Mouse (Mus musculus): Measurements from ENCODE around the gene C5ar1.
"Not testable (repeated sequence)": the region's sequence is repeated elsewhere in the genome, so short reads cannot be mapped to it uniquely, and the experiment has no call there.

The C5ar1 gene

GRCm38 (mm10) chr7:16274922-16275890 lies 15.9 kb upstream of the C5ar1 start:
- DNase-seq (ENCODE audit: low read depth), result peak; percentile 13

DNA sequence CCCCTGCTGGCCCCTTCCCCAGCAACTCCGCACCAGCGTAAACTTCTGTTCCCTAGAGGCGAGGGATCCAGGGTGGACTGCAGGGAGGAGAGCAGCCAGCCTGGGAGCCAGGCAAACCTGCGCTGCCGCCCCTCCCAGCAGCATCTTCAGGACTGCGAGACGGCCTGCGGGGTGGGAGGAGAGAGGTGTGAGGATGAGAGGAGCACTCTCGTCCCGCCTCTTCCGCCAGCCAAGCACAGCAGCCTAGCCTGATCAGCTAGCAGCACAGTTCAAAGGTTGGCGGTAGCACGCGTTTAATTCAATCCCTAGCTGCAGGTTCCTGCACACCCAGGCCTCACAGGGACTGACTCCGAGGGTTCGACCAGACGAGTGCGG lies 14.4 kb upstream of the C5ar1 start:
- DNase-seq (ENCODE audit: low read depth), result peak; percentile 94

DNA sequence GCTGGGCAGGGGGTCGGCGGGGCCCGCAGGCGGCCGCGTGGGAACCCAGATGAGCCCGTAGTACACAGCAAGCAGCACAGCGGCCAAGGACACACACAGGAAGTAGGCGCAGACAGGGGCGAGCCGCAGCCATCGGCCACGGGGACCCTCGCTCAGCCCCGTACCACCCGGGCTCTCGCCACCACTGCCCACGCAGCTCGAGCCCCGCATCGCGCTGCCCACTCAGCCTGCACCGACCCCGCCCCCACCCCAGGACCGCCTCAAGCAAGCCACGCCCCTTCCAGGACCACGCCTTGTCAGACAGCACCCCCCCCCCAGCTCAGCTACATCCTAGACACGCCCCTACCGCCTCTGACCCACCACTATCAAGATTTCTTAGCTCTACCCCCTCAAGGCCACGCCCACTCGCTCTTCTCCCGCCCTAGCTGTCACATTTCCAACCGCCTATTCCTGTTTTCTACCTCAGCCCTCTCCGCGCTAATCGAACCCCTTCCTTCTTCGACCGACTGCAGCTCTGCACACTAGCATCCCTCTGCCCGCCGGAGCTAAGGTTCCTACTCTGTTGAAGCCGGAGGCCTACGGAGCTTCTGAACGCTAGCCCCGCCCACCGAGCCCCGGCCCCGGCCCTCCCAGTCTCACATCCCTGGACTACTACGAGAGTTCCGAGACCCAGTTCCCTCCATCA lies 13.9 kb upstream of the C5ar1 start, which contains the start of gene Inafm1:
Gene Inafm1 (minus strand): TSS at position 537 of the 685 bp plus-strand sequence.
- DNase-seq (ENCODE audit: low read depth), result peak; percentile 96

DNA sequence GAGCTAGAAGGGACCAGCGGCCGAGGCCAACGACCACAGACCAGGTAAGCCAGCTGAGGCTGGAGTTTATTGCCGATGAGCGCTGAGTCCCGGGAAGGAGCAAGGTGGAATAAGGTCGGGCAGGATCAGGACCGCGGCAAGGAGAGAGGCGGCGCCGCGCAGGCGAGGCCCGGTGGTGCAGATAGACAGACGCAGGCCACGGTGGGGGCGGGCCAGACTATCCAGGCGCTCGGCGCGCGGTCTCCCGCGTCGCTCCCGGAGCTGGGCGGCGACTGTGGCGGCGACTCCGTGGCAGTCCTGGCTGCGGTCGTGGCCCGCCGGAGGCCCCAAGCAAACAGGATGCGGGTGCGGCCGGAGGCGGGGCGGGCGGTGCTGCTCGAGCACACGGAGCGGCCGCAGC lies 13.3 kb upstream of the C5ar1 start:
- no peak for DNase-seq (ENCODE audit: low read depth)

DNA sequence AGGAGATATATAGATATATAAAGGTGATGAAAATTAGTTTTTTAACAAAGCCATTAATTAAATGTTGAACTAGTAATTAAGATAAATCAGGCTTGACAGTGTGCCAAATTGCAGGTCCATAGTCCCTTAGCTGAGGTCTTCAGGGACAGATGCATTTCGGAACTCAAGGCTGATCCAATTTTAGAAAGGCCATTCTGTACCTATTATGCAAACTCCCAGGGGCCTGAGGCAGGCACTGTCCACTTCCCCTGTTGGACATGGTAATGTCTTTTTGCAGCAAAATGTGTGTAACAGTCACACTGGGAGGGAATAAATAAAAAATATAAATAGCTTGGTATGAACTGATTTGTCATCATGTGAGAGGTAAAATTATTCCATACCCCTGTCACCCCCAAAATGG lies 11.8 kb upstream of the C5ar1 start:
- DNase-seq (ENCODE audit: low read depth), result no peak

GRCm38 (mm10) chr7:16266593-16266992 lies 7.3 kb upstream of the C5ar1 start:
- DNase-seq (ENCODE audit: low read depth), result not testable (repeated sequence)

GRCm38 (mm10) chr7:16265856-16266255 lies 6.5 kb upstream of the C5ar1 start:
- DNase-seq (ENCODE audit: low read depth), result no peak

DNA sequence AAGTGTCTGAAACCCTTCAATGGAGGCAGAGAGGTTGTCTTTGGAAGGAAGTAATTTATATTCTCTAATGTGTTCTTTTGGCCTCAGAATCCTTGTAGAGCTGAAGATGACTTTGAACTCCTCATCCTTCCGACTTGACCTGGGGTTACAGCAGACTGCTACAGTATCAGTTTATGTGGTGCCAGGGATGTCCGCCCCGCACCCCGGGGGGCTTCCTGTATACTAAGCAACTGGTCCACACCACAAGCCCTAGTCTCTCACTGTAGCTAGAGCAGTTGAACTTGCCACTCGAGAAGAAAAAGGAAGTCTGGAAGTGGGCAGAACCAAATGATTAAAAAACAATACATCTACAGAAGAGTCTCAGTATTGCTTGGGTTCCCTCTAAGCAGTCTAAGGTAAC lies 4.5 kb upstream of the C5ar1 start:
- DNase-seq (ENCODE audit: low read depth), result no peak

DNA sequence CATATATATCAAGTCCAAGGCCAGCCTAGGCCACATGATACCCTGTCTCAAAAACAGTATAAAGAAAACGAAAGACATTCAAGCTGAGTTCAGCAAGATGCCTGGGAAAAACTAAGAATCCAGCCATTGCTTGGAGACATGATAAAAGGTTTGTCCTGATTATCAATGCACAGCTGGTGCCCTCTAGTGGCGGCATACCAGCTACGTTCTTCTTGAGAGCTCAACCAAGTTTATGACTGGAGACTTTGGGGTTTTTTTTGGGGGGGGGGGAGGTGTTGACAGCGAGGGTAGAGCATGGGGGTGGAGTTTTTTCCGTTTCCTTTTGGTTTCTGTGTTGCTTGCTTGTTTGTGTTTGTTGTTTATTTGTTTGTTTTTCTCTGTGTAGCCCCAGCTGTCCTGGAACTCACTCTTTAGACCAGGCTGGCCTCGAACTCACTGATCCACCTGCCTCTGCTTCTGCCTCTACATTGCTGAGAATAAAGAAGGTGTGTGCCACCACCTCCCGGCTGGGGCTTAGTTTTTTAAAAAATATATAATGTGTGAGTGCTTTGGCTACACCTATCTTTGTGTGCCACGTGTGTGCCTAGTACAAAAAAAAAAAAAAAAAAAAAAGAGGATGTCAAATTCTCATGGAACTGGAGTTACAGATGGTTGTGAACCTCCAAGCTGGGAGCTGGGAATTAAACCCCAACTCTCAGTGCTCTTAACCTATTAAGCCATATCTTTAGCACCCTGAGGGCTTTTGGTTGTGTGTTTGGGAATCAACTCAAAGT lies 3.9 kb upstream of the C5ar1 start:
- peak; percentile 92 for DNase-seq (ENCODE audit: low read depth)

DNA sequence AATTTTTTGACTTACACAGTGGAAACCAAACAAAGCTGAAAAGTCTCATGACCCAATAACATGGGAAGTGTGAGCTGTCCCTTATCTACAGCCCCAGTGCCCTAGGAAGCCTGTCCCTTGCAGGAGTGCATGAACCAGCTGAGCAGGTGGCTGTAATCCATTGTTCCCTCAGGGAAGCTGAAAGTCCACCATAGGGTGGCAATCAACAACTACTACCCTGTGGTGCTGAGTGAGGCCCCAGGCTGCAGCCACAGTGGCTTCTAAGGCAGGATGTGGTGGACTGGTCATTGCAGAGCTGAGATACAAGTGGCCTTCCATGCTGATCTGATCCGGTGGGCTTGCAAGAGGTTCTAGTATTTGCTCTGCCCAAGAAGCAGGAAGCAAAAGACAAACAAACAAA lies 1.8 kb upstream of the C5ar1 start:
- no peak for DNase-seq (ENCODE audit: low read depth)

DNA sequence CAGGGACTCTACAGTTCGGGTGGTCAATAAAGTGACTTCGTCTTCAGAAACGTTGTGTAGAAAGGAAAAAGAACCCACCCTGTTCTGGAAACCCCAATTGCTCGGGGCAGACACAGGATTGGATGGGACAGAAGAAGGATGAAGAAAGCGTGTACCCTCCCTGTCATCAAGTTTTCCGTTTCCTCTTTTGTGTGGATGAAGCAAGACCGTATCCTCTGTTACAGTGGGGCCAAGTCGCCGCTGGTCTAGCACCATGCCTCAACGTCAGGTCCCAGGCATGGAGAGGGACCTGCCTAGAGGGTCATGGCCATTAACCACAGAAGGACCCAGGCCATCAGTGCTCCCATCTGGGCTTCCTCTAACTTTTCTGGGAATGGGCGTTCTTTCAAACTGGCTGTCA lies 1.5 kb downstream of the C5ar1 start:
- no peak for DNase-seq (ENCODE audit: low read depth)

DNA sequence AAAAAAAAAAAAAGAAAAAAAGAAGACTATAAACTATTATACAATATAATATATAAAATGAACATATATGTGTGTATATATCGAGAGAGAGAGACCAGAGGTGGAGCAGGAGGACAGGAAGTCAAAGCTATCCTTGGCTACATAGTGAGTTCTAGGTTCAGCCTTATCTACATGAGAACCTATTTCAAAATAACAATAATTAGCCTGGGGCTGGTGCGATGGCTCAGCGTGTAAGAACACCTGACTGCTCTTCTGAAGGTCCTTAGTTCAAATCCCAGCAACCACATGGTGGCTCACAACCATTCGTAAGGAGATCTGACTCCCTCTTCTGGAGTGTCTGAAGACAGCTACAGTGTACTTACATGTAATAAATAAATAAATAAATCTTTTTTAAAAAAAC lies 3.4 kb downstream of the C5ar1 start:
- not testable (repeated sequence) for DNase-seq (ENCODE audit: low read depth)

- no peak for DNase-seq (ENCODE audit: low read depth)
Measured at GRCm38 (mm10) chr7:16254195-16254594, 5.1 kb downstream of the C5ar1 start.

DNA sequence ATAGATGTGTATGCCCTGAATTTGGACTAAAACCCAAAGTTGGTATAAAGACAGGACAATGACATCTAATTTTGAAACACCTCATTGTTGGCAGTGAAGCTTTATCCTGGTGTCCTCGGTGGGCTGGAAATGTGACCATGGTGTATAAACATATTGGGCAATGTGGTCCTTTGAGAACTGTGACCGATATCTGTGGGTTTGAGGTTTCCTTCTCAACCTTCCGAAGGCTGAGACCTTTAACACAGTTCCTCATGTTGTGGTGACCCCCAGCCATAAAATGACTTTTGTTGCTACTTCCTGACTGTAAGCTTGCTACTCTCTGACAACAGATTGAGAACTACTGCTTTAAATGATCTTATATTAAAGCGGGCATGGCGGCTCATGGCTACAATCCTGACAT lies 8.7 kb downstream of the C5ar1 start:
- DNase-seq (ENCODE audit: low read depth), result no peak

DNA sequence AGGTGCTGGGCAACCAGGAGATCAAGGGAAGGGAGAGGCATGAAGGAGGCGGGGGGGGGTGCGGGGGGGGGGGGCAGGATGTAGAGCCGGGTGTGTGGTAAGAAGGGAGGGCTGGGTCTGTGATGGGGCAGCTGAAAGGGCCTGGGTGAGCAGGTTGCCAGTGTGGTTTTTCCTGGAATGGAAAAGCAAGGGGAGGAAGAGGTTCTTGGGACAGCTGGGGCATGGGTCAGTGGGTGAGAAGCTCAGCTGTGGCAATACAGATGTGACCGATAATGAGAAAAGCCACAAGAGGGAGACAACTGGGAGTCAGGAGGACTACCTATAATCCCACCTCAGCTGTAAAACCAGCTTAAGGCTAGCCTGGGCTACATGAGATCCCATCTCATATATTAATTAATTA lies 13.4 kb downstream of the C5ar1 start:
- DNase-seq (ENCODE audit: low read depth), result no peak

GRCm38 (mm10) chr7:16244067-16244466 lies 15.3 kb downstream of the C5ar1 start, which contains the start of gene C5ar2:
Gene C5ar2, minus strand, starts transcription at chr7:16244154.
- no peak for DNase-seq (ENCODE audit: low read depth)

DNA sequence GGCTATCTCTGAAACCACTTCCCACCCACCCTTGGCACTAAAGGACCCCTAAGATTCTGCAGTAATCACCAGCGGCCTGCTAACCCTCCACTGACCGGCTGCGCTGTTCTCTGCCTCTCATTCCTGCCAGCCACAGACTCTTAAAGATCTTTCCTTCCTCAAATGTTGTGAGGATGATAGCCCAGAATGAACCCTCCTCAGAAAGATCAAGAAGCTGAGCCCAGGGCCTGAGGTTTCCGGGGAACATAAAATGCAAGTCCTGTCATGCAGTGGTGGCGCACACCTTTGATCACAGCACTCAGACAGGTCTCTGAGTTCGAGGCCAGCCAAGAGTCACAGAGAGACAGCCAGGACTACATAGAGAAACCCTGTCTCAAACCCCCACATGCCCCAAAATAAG lies 17.1 kb downstream of the C5ar1 start:
- DNase-seq (ENCODE audit: low read depth), result no peak

GRCm38 (mm10) chr7:16241787-16242186 lies 17.6 kb downstream of the C5ar1 start:
- DNase-seq (ENCODE audit: low read depth), result no peak

GRCm38 (mm10) chr7:16240978-16241303 lies 18.4 kb downstream of the C5ar1 start:
- DNase-seq (ENCODE audit: low read depth), result no peak

DNA sequence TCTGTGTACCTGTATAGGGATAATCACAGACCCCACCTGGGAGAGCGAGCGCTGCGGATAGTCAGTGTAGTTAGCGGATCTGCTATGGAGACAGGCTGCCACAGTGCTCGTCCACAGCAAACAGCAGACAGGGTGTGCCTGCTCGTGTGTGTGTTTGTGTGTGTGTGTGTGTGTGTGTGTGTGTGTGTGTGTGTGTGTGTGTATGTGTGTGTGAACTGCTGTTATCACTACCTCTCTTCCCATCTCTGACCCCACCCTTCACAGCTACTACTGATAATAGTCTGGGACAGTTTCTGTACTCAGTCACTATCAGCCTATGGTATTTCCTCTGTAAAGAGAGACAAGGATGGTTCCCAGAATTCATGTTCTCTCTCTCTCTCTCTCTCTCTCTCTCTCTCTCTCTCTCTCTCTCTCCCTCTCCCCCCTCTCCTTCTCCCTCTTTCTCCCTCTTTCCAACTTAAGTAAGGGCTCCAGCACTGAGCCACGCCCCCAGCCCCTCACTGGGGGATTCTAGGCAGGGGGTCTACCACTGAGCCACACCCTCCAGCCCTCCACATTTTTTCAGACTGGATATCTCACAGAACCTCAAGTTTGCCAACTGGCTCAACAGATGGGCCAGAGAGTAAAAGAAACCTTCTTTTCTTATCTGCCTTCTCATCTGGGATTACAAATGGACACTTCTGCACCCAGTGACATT lies 18.9 kb downstream of the C5ar1 start:
- no peak for DNase-seq (ENCODE audit: low read depth)

GRCm38 (mm10) chr7:16239554-16239997 lies 19.8 kb downstream of the C5ar1 start:
- no peak for DNase-seq (ENCODE audit: low read depth)

DNA sequence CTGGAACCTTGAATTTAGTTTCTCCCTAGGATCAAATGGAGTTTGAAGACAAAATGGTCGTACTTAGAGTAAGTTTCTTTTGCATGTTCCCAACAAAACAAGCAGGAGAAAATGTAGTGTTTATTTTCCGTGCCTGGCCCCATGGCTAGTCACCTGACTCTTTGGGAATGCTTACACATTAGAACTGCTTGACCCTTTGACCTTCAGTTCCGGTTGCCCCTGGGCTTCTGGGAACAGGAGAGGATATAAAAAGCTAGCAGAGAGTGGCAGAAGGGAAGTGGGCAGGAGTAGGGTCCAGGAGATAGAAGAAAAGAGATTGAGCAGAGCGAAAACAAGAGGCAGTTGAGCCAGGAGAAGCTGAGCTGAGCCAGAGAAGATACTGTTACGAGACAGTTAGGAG lies 29.5 kb downstream of the C5ar1 start:
- DNase-seq (ENCODE audit: low read depth), result no peak
